In genomic region chr10:62194946-62195345, GRCm38 (mm10) we compare ENCODE assay signal across 18 mouse cellular contexts. TPM values are rescaled to one million over a fixed set of nuclear protein-coding genes. Genes with fewer than 3 reads are reported as not detected.
DNase-seq lines count a peak whose midpoint lies in the region; ATAC-seq and TF ChIP-seq lines count a peak whose summit lies in the region.
"Had no signal": no experiment of that assay in that cellular context is flagged by ENCODE, and none has a peak within 500 bp of the region (broad histone marks: within the 10 kb centered on the region; RNA-seq: fewer than 3 reads in every experiment).

No protein-coding gene starts in this region.

- no peak for ATAC-seq in hindbrain, embryonic 12.5 days (ENCODE audit: low FRiP score)
- no peak for ATAC-seq in midbrain, postnatal 0 days (ENCODE audit: low FRiP score)
- no peak for ATAC-seq in heart, embryonic 12.5 days (ENCODE audit: insufficient number of reproducible peaks, low FRiP score)

- H3K9me3 ChIP-seq in hindbrain, embryonic 12.5 days (replicated peaks), result no peaks in the 10 kb centered on the region
- H3K9me3 ChIP-seq in hindbrain, embryonic 10.5 days, result no peaks in the 10 kb centered on the region
- H3K9me3 ChIP-seq in midbrain, postnatal 0 days (ENCODE audit: low read length), result no peaks in the 10 kb centered on the region
- H3K9me3 ChIP-seq in heart, embryonic 12.5 days (replicated peaks), result no peaks in the 10 kb centered on the region
- H3K9me3 ChIP-seq: limb, embryonic 13.5 days; liver, embryonic 15.5 days; midbrain, embryonic 12.5 days had no signal

- no peaks in the 10 kb centered on the region for H3K27me3 ChIP-seq in hindbrain, embryonic 12.5 days
- H3K27me3 ChIP-seq in hindbrain, embryonic 10.5 days (ENCODE audit: insufficient read depth, poor library complexity, severe bottlenecking), result no peaks in the 10 kb centered on the region
- H3K27me3 ChIP-seq in midbrain, postnatal 0 days (ENCODE audit: insufficient read depth, low read length), result no peaks in the 10 kb centered on the region
- H3K27me3 ChIP-seq in heart, embryonic 12.5 days (replicated peaks), result no peaks in the 10 kb centered on the region
- H3K27me3 ChIP-seq: limb, embryonic 13.5 days; liver, embryonic 15.5 days; midbrain, embryonic 12.5 days had no signal

- peaks cover 7% of the 10 kb centered on the region; the same call in 1 of the 2 replicates for H3K4me1 ChIP-seq in hindbrain, embryonic 12.5 days
- H3K4me1 ChIP-seq in hindbrain, embryonic 10.5 days (replicated peaks), result peaks cover 30% of the 10 kb centered on the region
- no peaks in the 10 kb centered on the region for H3K4me1 ChIP-seq in midbrain, postnatal 0 days (ENCODE audit: insufficient read depth, low read length)
- H3K4me1 ChIP-seq in heart, embryonic 12.5 days (replicated peaks), result peaks cover 6% of the 10 kb centered on the region

- H3K36me3 ChIP-seq in hindbrain, embryonic 12.5 days, result no peaks in the 10 kb centered on the region
- H3K36me3 ChIP-seq in hindbrain, embryonic 10.5 days, result no peaks in the 10 kb centered on the region
- H3K36me3 ChIP-seq in midbrain, postnatal 0 days (ENCODE audit: insufficient read depth, low read length), result no peaks in the 10 kb centered on the region
- H3K36me3 ChIP-seq in heart, embryonic 12.5 days, result no peaks in the 10 kb centered on the region
- H3K36me3 ChIP-seq: limb, embryonic 13.5 days; liver, embryonic 15.5 days; midbrain, embryonic 12.5 days had no signal

- H3K4me2 ChIP-seq in hindbrain, embryonic 12.5 days (replicated peaks), result no peak overlapping the region
- no peak overlapping the region for H3K4me2 ChIP-seq in midbrain, postnatal 0 days (ENCODE audit: low read depth, low read length, poor library complexity, severe bottlenecking)
- no peak overlapping the region for H3K4me2 ChIP-seq in heart, embryonic 12.5 days
- H3K4me2 ChIP-seq: limb, embryonic 13.5 days; liver, embryonic 15.5 days; midbrain, embryonic 12.5 days had no signal

- no peak overlapping the region for H3K9ac ChIP-seq in hindbrain, embryonic 12.5 days
- H3K9ac ChIP-seq in midbrain, postnatal 0 days (replicated peaks; ENCODE audit: low read length, poor library complexity, severe bottlenecking), result no peak overlapping the region
- no peak overlapping the region for H3K9ac ChIP-seq in heart, embryonic 12.5 days
- H3K9ac ChIP-seq: limb, embryonic 13.5 days; liver, embryonic 15.5 days; midbrain, embryonic 12.5 days had no signal

- TF ChIP-seq CTCF in midbrain, postnatal 0 days (IDR thresholded peaks at IDR 0.05), result no peak

- WGBS in hindbrain, embryonic 12.5 days, result 64% methylated on average over 6 of the region's 6 CpGs
- WGBS in hindbrain, embryonic 10.5 days, result 70% methylated on average over 6 of the region's 6 CpGs
- WGBS in midbrain, postnatal 0 days, result 77% methylated on average over 6 of the region's 6 CpGs
- 46% methylated on average over 6 of the region's 6 CpGs for WGBS in heart, embryonic 12.5 days

- no peak for DNase-seq in hindbrain, embryonic 10.5 days (ENCODE audit: low spot score)
- DNase-seq in spleen, postnatal 36 days (ENCODE audit: low spot score in 2 of 2), result peak; percentile 63 to 65
- no peak for DNase-seq in spleen, adult 12 weeks (ENCODE audit: low spot score)
- DNase-seq in midbrain, postnatal 0 days (ENCODE audit: low spot score), result no peak
- DNase-seq in thymus, postnatal 0 days (ENCODE audit: low spot score), result no peak
- DNase-seq: cerebellum, adult 8-10 months; embryo, embryonic 11 days; gastrocnemius, postnatal 36 days; kidney, adult 9 months; kidney, postnatal 4 days; lung, postnatal 14 days; thymus, adult 2 months had no signal

- no peak overlapping the region for H3K4me3 ChIP-seq in hindbrain, embryonic 12.5 days
- H3K4me3 ChIP-seq in hindbrain, embryonic 10.5 days, result no peak overlapping the region
- no peak overlapping the region for H3K4me3 ChIP-seq in midbrain, postnatal 0 days (ENCODE audit: low read depth, low read length)
- no peak overlapping the region for H3K4me3 ChIP-seq in heart, embryonic 12.5 days
- H3K4me3 ChIP-seq: limb, embryonic 13.5 days; liver, embryonic 15.5 days; midbrain, embryonic 12.5 days had no signal

- H3K27ac ChIP-seq in hindbrain, embryonic 12.5 days, result 0 out of 2 replicates have a peak overlapping the region, but pooled peaks have one; percentile 12
- no peak overlapping the region for H3K27ac ChIP-seq in hindbrain, embryonic 10.5 days
- peak overlapping the region; percentile 18; the same call in 1 of the 2 replicates for H3K27ac ChIP-seq in midbrain, postnatal 0 days (ENCODE audit: low read depth, low read length)
- H3K27ac ChIP-seq in heart, embryonic 12.5 days (ENCODE audit: poor library complexity, severe bottlenecking), result no peak overlapping the region
- H3K27ac ChIP-seq: limb, embryonic 13.5 days; liver, embryonic 15.5 days; midbrain, embryonic 12.5 days had no signal

RNA-seq across cellular contexts. Expression of gene Tspan15, which starts 36.1 kb away (rescaled TPM):
- polyA plus RNA-seq in hindbrain, embryonic 12.5 days (2016; fragmentation: Nextera tagmentation; extraction: Ambion mirVana), result 15.7 and 16.0 TPM in 2 replicates
- 18.6 and 18.8 TPM in 2 replicates for polyA plus RNA-seq in hindbrain, embryonic 10.5 days (2016; fragmentation: Nextera tagmentation; extraction: Ambion mirVana)
- 13.8 and 20.2 TPM in 2 replicates for total RNA-seq in midbrain, postnatal 0 days (2014; rRNA removed)
- 17.0 and 19.0 TPM in 2 replicates for polyA plus RNA-seq in midbrain, postnatal 0 days (2015; fragmentation: Nextera tagmentation; extraction: Ambion mirVana)
- polyA plus RNA-seq in thymus, postnatal 0 days (2015; fragmentation: Nextera tagmentation; extraction: Ambion mirVana), result 3.7 and 4.5 TPM in 2 replicates
- 5.6 and 5.7 TPM in 2 replicates for polyA plus RNA-seq in heart, embryonic 12.5 days (2016; fragmentation: Nextera tagmentation; extraction: Ambion mirVana)

RNA-seq across cellular contexts. Expression of gene Fam241b, which starts 51.2 kb away (rescaled TPM):
- 47.5 and 50.0 TPM in 2 replicates for polyA plus RNA-seq in hindbrain, embryonic 12.5 days (2016; fragmentation: Nextera tagmentation; extraction: Ambion mirVana)
- polyA plus RNA-seq in hindbrain, embryonic 10.5 days (2016; fragmentation: Nextera tagmentation; extraction: Ambion mirVana), result 22.7 and 23.0 TPM in 2 replicates
- 101 and 114 TPM in 2 replicates for total RNA-seq in midbrain, postnatal 0 days (2014; rRNA removed)
- 208 and 217 TPM in 2 replicates for polyA plus RNA-seq in midbrain, postnatal 0 days (2015; fragmentation: Nextera tagmentation; extraction: Ambion mirVana)
- 10.5 and 12.6 TPM in 2 replicates for polyA plus RNA-seq in thymus, postnatal 0 days (2015; fragmentation: Nextera tagmentation; extraction: Ambion mirVana)
- 3.7 and 4.1 TPM in 2 replicates for polyA plus RNA-seq in heart, embryonic 12.5 days (2016; fragmentation: Nextera tagmentation; extraction: Ambion mirVana)

RNA-seq across cellular contexts. Expression of gene Tacr2, which starts 57.3 kb away (rescaled TPM):
- not detected in 2 replicates for polyA plus RNA-seq in hindbrain, embryonic 12.5 days (2016; fragmentation: Nextera tagmentation; extraction: Ambion mirVana)
- not detected in 2 replicates for polyA plus RNA-seq in hindbrain, embryonic 10.5 days (2016; fragmentation: Nextera tagmentation; extraction: Ambion mirVana)
- total RNA-seq in midbrain, postnatal 0 days (2014; rRNA removed), result not detected in 2 replicates
- 0.06 TPM in 1 of 2 replicates, not detected in the other for polyA plus RNA-seq in midbrain, postnatal 0 days (2015; fragmentation: Nextera tagmentation; extraction: Ambion mirVana)
- polyA plus RNA-seq in thymus, postnatal 0 days (2015; fragmentation: Nextera tagmentation; extraction: Ambion mirVana), result 0.05 and 0.06 TPM in 2 replicates
- not detected in 2 replicates for polyA plus RNA-seq in heart, embryonic 12.5 days (2016; fragmentation: Nextera tagmentation; extraction: Ambion mirVana)
- total RNA-seq: gastrocnemius, postnatal 36 days had no signal
- polyA plus RNA-seq: heart, embryonic 14.5 days; limb, embryonic 13.5 days; liver, embryonic 15.5 days; midbrain, embryonic 12.5 days had no signal

Comparison
In these comparisons a context has a peak if more than half of its experiments do, and no peak if none do; other contexts are left out.
1. H3K27ac ChIP-seq: peak in hindbrain, embryonic 12.5 days (single experiment) and midbrain, postnatal 0 days (single experiment); none in hindbrain, embryonic 10.5 days (single experiment) and heart, embryonic 12.5 days (single experiment).
2. DNase-seq: peak in spleen, postnatal 36 days (2 of 2); none in hindbrain, embryonic 10.5 days (single experiment), spleen, adult 12 weeks (single experiment), midbrain, postnatal 0 days (single experiment) and thymus, postnatal 0 days (single experiment).